Mouse (Mus musculus): ENCODE measurements around the gene Btbd3.

Gene Btbd3

GRCm38 (mm10) chr2:138551516-138551915 is 295.2 kb downstream of the Btbd3 start:
- DNase-seq = no peak

- DNase-seq = no peak
These were observed 298.9 kb downstream of the Btbd3 start for GRCm38 (mm10) chr2:138555106-138555862.

- no peak for DNase-seq
These were observed 329.6 kb downstream of the Btbd3 start for GRCm38 (mm10) chr2:138585930-138586329.

GRCm38 (mm10) chr2:138587335-138587734 is 331.0 kb downstream of the Btbd3 start:
- no peak for DNase-seq

- no peak for DNase-seq
These were observed 331.6 kb downstream of the Btbd3 start for GRCm38 (mm10) chr2:138587795-138588545.

- DNase-seq = no peak
These were observed 332.7 kb downstream of the Btbd3 start for GRCm38 (mm10) chr2:138589105-138589504.

- DNase-seq = no peak
These were observed 333.9 kb downstream of the Btbd3 start for GRCm38 (mm10) chr2:138590307-138590706.

GRCm38 (mm10) chr2:138612361-138612760 is 356.0 kb downstream of the Btbd3 start:
- DNase-seq = no peak

GRCm38 (mm10) chr2:138617501-138617900 is 361.1 kb downstream of the Btbd3 start:
- DNase-seq = no peak
